Mouse (Mus musculus): Measurements from ENCODE around the gene Fam90a1b. TPM values are rescaled to one million over a fixed set of nuclear protein-coding genes. Genes with fewer than 3 reads are reported as not detected.
A peak's percentile ranks its signal among the peaks of the same experiment; 100 is the strongest.

Fam90a1b gene
- polyA plus RNA-seq (2012; rRNA removed) (0.01 TPM in 1 of 2 replicates, not detected in the other), polyA plus RNA-seq (2014; fragmentation: Nextera tagmentation; extraction: Ambion mirVana) (0.08 TPM in 1 of 2 replicates, not detected in the other)

GRCm38 (mm10) chrX:94366670-94367241 is at the start of gene Fam90a1b, which contains the start of gene Apoo:
Gene Fam90a1b, minus strand, starts transcription at chrX:94366777.
Gene Apoo, plus strand, starts transcription at chrX:94367117.
- peaks cover 35% of the 10 kb centered on the region for H3K27me3 ChIP-seq (ENCODE audit: control insufficient read depth, insufficient read depth, low read length)
- peak within 1 kb of the TSS; percentile 80 for H3K9ac ChIP-seq (replicated peaks)
- no peaks in the 10 kb centered on the region for H3K9me3 ChIP-seq (ENCODE audit: control insufficient read depth, low read length)
- peak; percentile 88 for TF ChIP-seq CTCF (IDR thresholded peaks at IDR 0.05; ENCODE audit: low read depth)
- no peak; the same call in 1 of the 2 replicates for TF ChIP-seq EP300 (IDR thresholded peaks at IDR 0.05; ENCODE audit: low read depth)
- H3K4me1 ChIP-seq (replicated peaks; ENCODE audit: control insufficient read depth in 2 of 2, insufficient read depth in 2 of 2, low read length in 1 of 2), result peaks cover 0 to 7% of the 10 kb centered on the region in 2 experiments; a peak in 1 of 4 replicates
- ATAC-seq (ENCODE audit: insufficient read depth) (peak; percentile 99), DNase-seq (ENCODE audit: low read depth in 3 of 3, low spot score in 3 of 3) (peak; percentile 91 to 92 (median 91))
- H3K4me2 ChIP-seq (ENCODE audit: low read depth), result peak within 1 kb of the TSS; percentile 65
- no peaks in the 10 kb centered on the region for H3K36me3 ChIP-seq (replicated peaks; ENCODE audit: control insufficient read depth, insufficient read depth, low read depth)
- 7% methylated on average over 46 of the region's 46 CpGs for WGBS (ENCODE audit: insufficient replicate concordance)
- H3K4me3 ChIP-seq (ENCODE audit: insufficient read depth in 1 of 2, low read depth in 2 of 2, low read length in 2 of 2), result peak within 1 kb of the TSS; percentile 70 to 87
- no peak within 1 kb of the TSS for H3K27ac ChIP-seq

- no peak overlapping the region for H3K9ac ChIP-seq (replicated peaks)
- H3K4me2 ChIP-seq (ENCODE audit: low read depth), result no peak overlapping the region
- 29% methylated on average over 3 of the region's 3 CpGs for WGBS (ENCODE audit: insufficient replicate concordance)
- ATAC-seq (ENCODE audit: insufficient read depth), result no peak
- no peak overlapping the region for H3K27ac ChIP-seq
- H3K9me3 ChIP-seq (ENCODE audit: control insufficient read depth, low read length), result no peaks in the 10 kb centered on the region
- no peak for TF ChIP-seq CTCF (IDR thresholded peaks at IDR 0.05; ENCODE audit: low read depth)
- no peak for TF ChIP-seq EP300 (IDR thresholded peaks at IDR 0.05; ENCODE audit: low read depth)
- no peak overlapping the region for H3K4me3 ChIP-seq (ENCODE audit: insufficient read depth in 1 of 2, low read depth in 2 of 2, low read length in 2 of 2)
- H3K36me3 ChIP-seq (replicated peaks; ENCODE audit: control insufficient read depth, insufficient read depth, low read depth), result no peaks in the 10 kb centered on the region
- no peaks in the 10 kb centered on the region for H3K4me1 ChIP-seq (replicated peaks; ENCODE audit: control insufficient read depth in 2 of 2, insufficient read depth in 2 of 2, low read length in 1 of 2)
- no peaks in the 10 kb centered on the region; the same call in 1 of the 2 replicates for H3K27me3 ChIP-seq (ENCODE audit: control insufficient read depth, insufficient read depth, low read length)
- no peak for DNase-seq (ENCODE audit: low read depth in 3 of 3, low spot score in 3 of 3)
These were observed 42.4 kb upstream of the Fam90a1b start for GRCm38 (mm10) chrX:94408975-94409374.

- H3K4me2 ChIP-seq (ENCODE audit: low read depth), result no peak overlapping the region
- H3K4me1 ChIP-seq (replicated peaks; ENCODE audit: control insufficient read depth in 2 of 2, insufficient read depth in 2 of 2, low read length in 1 of 2), result no peaks in the 10 kb centered on the region
- H3K9me3 ChIP-seq (ENCODE audit: control insufficient read depth, low read length), result no peaks in the 10 kb centered on the region
- H3K27me3 ChIP-seq (ENCODE audit: control insufficient read depth, insufficient read depth, low read length), result no peaks in the 10 kb centered on the region
- no peak overlapping the region for H3K4me3 ChIP-seq (ENCODE audit: insufficient read depth in 1 of 2, low read depth in 2 of 2, low read length in 2 of 2)
- ATAC-seq (ENCODE audit: insufficient read depth) (no peak), DNase-seq (ENCODE audit: low read depth in 3 of 3, low spot score in 3 of 3) (no peak)
- WGBS (ENCODE audit: insufficient replicate concordance), result 56% methylated on average over 5 of the region's 5 CpGs
- H3K36me3 ChIP-seq (replicated peaks; ENCODE audit: control insufficient read depth, insufficient read depth, low read depth), result no peaks in the 10 kb centered on the region
- TF ChIP-seq CTCF (IDR thresholded peaks at IDR 0.05; ENCODE audit: low read depth), result no peak
- TF ChIP-seq EP300 (IDR thresholded peaks at IDR 0.05; ENCODE audit: low read depth), result no peak
- H3K9ac ChIP-seq (replicated peaks), result no peak overlapping the region
- no peak overlapping the region for H3K27ac ChIP-seq
These were observed 12.2 kb upstream of the Fam90a1b start for GRCm38 (mm10) chrX:94378734-94379133.

GRCm38 (mm10) chrX:94367248-94367647 is 671 bp upstream of the Fam90a1b start:
- Histone ChIP-seq H3K9me3 (ENCODE audit: control insufficient read depth, low read length) (no peaks in the 10 kb centered on the region), H3K27ac (no peak overlapping the region), H3K4me3 (ENCODE audit: insufficient read depth in 1 of 2, low read depth in 2 of 2, low read length in 2 of 2) (peak overlapping the region; percentile 70 to 87), H3K27me3 (ENCODE audit: control insufficient read depth, insufficient read depth, low read length) (peaks cover 34% of the 10 kb centered on the region), H3K36me3 (replicated peaks; ENCODE audit: control insufficient read depth, insufficient read depth, low read depth) (no peaks in the 10 kb centered on the region), H3K4me2 (ENCODE audit: low read depth) (peak overlapping the region; percentile 65), H3K4me1 (replicated peaks; ENCODE audit: control insufficient read depth in 2 of 2, insufficient read depth in 2 of 2, low read length in 1 of 2) (peaks cover 0 to 7% of the 10 kb centered on the region in 2 experiments; a peak in 1 of 4 replicates), H3K9ac (replicated peaks) (peak overlapping the region; percentile 80)
- WGBS (ENCODE audit: insufficient replicate concordance), result 15% methylated on average over 17 of the region's 17 CpGs
- TF ChIP-seq CTCF (IDR thresholded peaks at IDR 0.05; ENCODE audit: low read depth), result no peak
- no peak for TF ChIP-seq EP300 (IDR thresholded peaks at IDR 0.05; ENCODE audit: low read depth)
- DNase-seq (ENCODE audit: low read depth in 3 of 3, low spot score in 3 of 3) (no peak), ATAC-seq (ENCODE audit: insufficient read depth) (peak; percentile 8)

GRCm38 (mm10) chrX:94366029-94366428 is 548 bp downstream of the Fam90a1b start:
- H3K27ac ChIP-seq, result no peak overlapping the region
- H3K27me3 ChIP-seq (ENCODE audit: control insufficient read depth, insufficient read depth, low read length), result peaks cover 37% of the 10 kb centered on the region
- H3K9me3 ChIP-seq (ENCODE audit: control insufficient read depth, low read length), result no peaks in the 10 kb centered on the region
- no peaks in the 10 kb centered on the region for H3K36me3 ChIP-seq (replicated peaks; ENCODE audit: control insufficient read depth, insufficient read depth, low read depth)
- no peak overlapping the region for H3K9ac ChIP-seq (replicated peaks)
- TF ChIP-seq EP300 (IDR thresholded peaks at IDR 0.05; ENCODE audit: low read depth) (no peak), CTCF (IDR thresholded peaks at IDR 0.05; ENCODE audit: low read depth) (no peak)
- H3K4me2 ChIP-seq (ENCODE audit: low read depth), result peak overlapping the region; percentile 65
- DNase-seq (ENCODE audit: low read depth in 3 of 3, low spot score in 3 of 3), result no peak
- 10% methylated on average over 16 of the region's 16 CpGs for WGBS (ENCODE audit: insufficient replicate concordance)
- peaks cover 0 to 7% of the 10 kb centered on the region in 2 experiments; a peak in 1 of 4 replicates for H3K4me1 ChIP-seq (replicated peaks; ENCODE audit: control insufficient read depth in 2 of 2, insufficient read depth in 2 of 2, low read length in 1 of 2)
- ATAC-seq (ENCODE audit: insufficient read depth), result no peak
- H3K4me3 ChIP-seq (ENCODE audit: insufficient read depth in 1 of 2, low read depth in 2 of 2, low read length in 2 of 2), result peak overlapping the region; percentile 34 to 35; a peak in 3 of 4 replicates

All from liver, embryonic 14.5 days (tissue).